ENCODE assay signal across 18 mouse cellular contexts in the genomic region with DNA sequence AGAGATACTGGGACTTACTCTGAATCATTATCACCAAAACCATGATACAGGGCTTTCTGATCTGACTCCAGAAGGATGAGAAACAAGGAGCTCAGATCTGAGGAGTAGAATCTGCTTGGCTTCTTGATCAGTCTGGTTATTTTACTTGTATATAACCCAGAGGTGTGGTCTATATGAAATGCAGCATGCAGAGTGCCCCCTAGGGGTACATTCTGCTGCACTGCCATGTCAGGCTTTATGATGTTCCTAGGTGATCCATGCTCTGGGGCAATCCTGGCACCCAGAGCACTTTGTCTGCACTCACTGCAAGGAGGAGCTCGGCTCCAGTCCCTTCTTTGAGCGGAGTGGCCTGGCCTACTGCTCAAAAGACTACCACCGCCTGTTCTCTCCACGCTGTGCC. TPM values are rescaled to one million over a fixed set of nuclear protein-coding genes. Genes with fewer than 3 reads are reported as not detected.
DNase-seq lines count a peak whose midpoint lies in the region; ATAC-seq and TF ChIP-seq lines count a peak whose summit lies in the region.
"Had no signal": no experiment of that assay in that cellular context is flagged by ENCODE, and none has a peak within 500 bp of the region (broad histone marks: within the 10 kb centered on the region; RNA-seq: fewer than 3 reads in every experiment).

No protein-coding gene starts in this region.

- no peak overlapping the region for H3K27ac ChIP-seq in kidney, postnatal 0 days
- no peak overlapping the region for H3K27ac ChIP-seq in kidney, adult 2 months (ENCODE audit: insufficient read depth, low read depth, low read length)
- no peak overlapping the region for H3K27ac ChIP-seq in MEL (ENCODE audit: control insufficient read depth, low read depth, low read length)
- H3K27ac ChIP-seq in hindbrain, embryonic 11.5 days (ENCODE audit: low read depth, low read length): no peak overlapping the region
- H3K27ac ChIP-seq: forebrain, embryonic 10.5 days; midbrain, embryonic 10.5 days had no signal

- no peak overlapping the region for H3K4me2 ChIP-seq in kidney, postnatal 0 days (ENCODE audit: low read length)
- H3K4me2 ChIP-seq in hindbrain, embryonic 11.5 days (replicated peaks; ENCODE audit: low read depth, low read length): no peak overlapping the region

- 77% methylated on average over 4 of the region's 4 CpGs for WGBS in kidney, postnatal 0 days
- 84% methylated on average over 4 of the region's 4 CpGs for WGBS in kidney, adult 2 months
- 70% methylated on average over 4 of the region's 4 CpGs for WGBS in hindbrain, embryonic 11.5 days

- TF ChIP-seq CTCF in kidney, postnatal 0 days (IDR thresholded peaks at IDR 0.05; ENCODE audit: low read depth): peak; percentile 19; the same call in 1 of the 2 replicates
- no peak for TF ChIP-seq CTCF in kidney, adult 2 months (conservative IDR thresholded peaks at IDR 0.05; ENCODE audit: insufficient read depth, insufficient read length, low read depth, low read length)
- peak; percentile 37 to 58 (median 49); a peak in 5 of 6 replicates for TF ChIP-seq CTCF in MEL (IDR thresholded peaks at IDR 0.05 in 2 of 3, conservative IDR thresholded peaks at IDR 0.05 in 1 of 3; ENCODE audit: control insufficient read depth in 1 of 3, insufficient read depth in 1 of 3, low read depth in 2 of 3, low read length in 3 of 3, poor library complexity in 1 of 3, severe bottlenecking in 1 of 3)

- H3K4me3 ChIP-seq in kidney, postnatal 0 days (replicated peaks; ENCODE audit: low read depth, low read length): no peak overlapping the region
- no peak overlapping the region for H3K4me3 ChIP-seq in kidney, adult 2 months (ENCODE audit: insufficient read depth, low read depth, low read length)
- no peak overlapping the region for H3K4me3 ChIP-seq in MEL (ENCODE audit: control insufficient read depth in 1 of 2, insufficient read depth in 1 of 2, low read depth in 2 of 2, low read length in 2 of 2)
- no peak overlapping the region for H3K4me3 ChIP-seq in hindbrain, embryonic 11.5 days (ENCODE audit: low read depth, low read length)
- H3K4me3 ChIP-seq: forebrain, embryonic 10.5 days; midbrain, embryonic 10.5 days had no signal

- no peak for DNase-seq in kidney, postnatal 0 days (ENCODE audit: low spot score)
- DNase-seq in kidney, adult 2 months: no peak
- DNase-seq in 3T3-L1 (ENCODE audit: low read depth, low spot score) (peak; percentile 47), MEL (ENCODE audit: low read depth, low spot score) (peak; percentile 42)
- DNase-seq in naive thymus-derived CD4-positive, alpha-beta T cell, adult 2 months (ENCODE audit: low read depth): peak; percentile 36
- no peak for DNase-seq in hindbrain, embryonic 11.5 days (ENCODE audit: low spot score)
- no peak for DNase-seq in spleen, adult 12 weeks (ENCODE audit: low spot score)
- DNase-seq in heart, adult 18-20 months: no peak
- DNase-seq: adrenal gland, adult 8-10 months; gastrocnemius, postnatal 25 days; right cerebral cortex, postnatal 25 days had no signal

- TF ChIP-seq POLR2A in kidney, adult 2 months (IDR thresholded peaks at IDR 0.05; ENCODE audit: low read depth, low read length): no peak
- TF ChIP-seq POLR2A in MEL (IDR thresholded peaks at IDR 0.05; ENCODE audit: control insufficient read depth in 1 of 2, insufficient read depth in 1 of 2, low read depth in 1 of 2, low read length in 2 of 2, poor library complexity in 1 of 2): no peak

- H3K9ac ChIP-seq in kidney, postnatal 0 days (ENCODE audit: low read depth, low read length): no peak overlapping the region
- H3K9ac ChIP-seq in MEL (ENCODE audit: control insufficient read depth, low read depth, low read length, poor library complexity, severe bottlenecking): no peak overlapping the region
- no peak overlapping the region for H3K9ac ChIP-seq in hindbrain, embryonic 11.5 days (ENCODE audit: low read depth, low read length)

- ATAC-seq in kidney, postnatal 0 days (replicated peaks; ENCODE audit: low FRiP score, low read depth): no peak
- no peak for ATAC-seq in hindbrain, embryonic 11.5 days (ENCODE audit: low FRiP score)

- H3K9me3 ChIP-seq in kidney, postnatal 0 days (replicated peaks; ENCODE audit: low read length): no peaks in the 10 kb centered on the region
- no peaks in the 10 kb centered on the region for H3K9me3 ChIP-seq in MEL (replicated peaks; ENCODE audit: insufficient read depth, low read length)
- no peaks in the 10 kb centered on the region for H3K9me3 ChIP-seq in hindbrain, embryonic 11.5 days (ENCODE audit: control insufficient read depth, low read length)
- H3K9me3 ChIP-seq: forebrain, embryonic 10.5 days; midbrain, embryonic 10.5 days had no signal

- TF ChIP-seq RAD21 in MEL (IDR thresholded peaks at IDR 0.05; ENCODE audit: low read depth, low read length): peak; percentile 14; the same call in 1 of the 2 replicates

- no peak for TF ChIP-seq EP300 in MEL (IDR thresholded peaks at IDR 0.05; ENCODE audit: low read depth in 1 of 2, low read length in 2 of 2)

- H3K36me3 ChIP-seq in kidney, postnatal 0 days (ENCODE audit: insufficient read depth, low read length): no peaks in the 10 kb centered on the region
- no peaks in the 10 kb centered on the region for H3K36me3 ChIP-seq in kidney, adult 2 months (ENCODE audit: control insufficient read depth, insufficient read depth, low read length)
- peaks cover 0 to 8% of the 10 kb centered on the region in 2 experiments; a peak in 2 of 4 replicates for H3K36me3 ChIP-seq in MEL (ENCODE audit: control insufficient read depth in 1 of 2, insufficient read depth in 2 of 2, low read length in 2 of 2)
- no peaks in the 10 kb centered on the region for H3K36me3 ChIP-seq in hindbrain, embryonic 11.5 days (ENCODE audit: control insufficient read depth, insufficient read depth, low read length)
- H3K36me3 ChIP-seq: forebrain, embryonic 10.5 days; midbrain, embryonic 10.5 days had no signal

- no peaks in the 10 kb centered on the region for H3K27me3 ChIP-seq in kidney, postnatal 0 days (ENCODE audit: insufficient read depth, low read length)
- H3K27me3 ChIP-seq in kidney, adult 2 months (replicated peaks; ENCODE audit: control insufficient read depth, insufficient read depth, low read length): no peaks in the 10 kb centered on the region
- no peaks in the 10 kb centered on the region for H3K27me3 ChIP-seq in MEL (ENCODE audit: control insufficient read depth in 1 of 2, insufficient read depth in 2 of 2, low read length in 2 of 2)
- no peaks in the 10 kb centered on the region for H3K27me3 ChIP-seq in hindbrain, embryonic 11.5 days (ENCODE audit: control insufficient read depth, insufficient read depth, low read length)

- no peaks in the 10 kb centered on the region for H3K4me1 ChIP-seq in kidney, postnatal 0 days (replicated peaks; ENCODE audit: insufficient read depth, low read length)
- no peaks in the 10 kb centered on the region for H3K4me1 ChIP-seq in kidney, adult 2 months (ENCODE audit: control insufficient read depth, insufficient read depth, low read length)
- peaks cover 2 to 11% of the 10 kb centered on the region in 2 experiments; a peak in 3 of 4 replicates for H3K4me1 ChIP-seq in MEL (ENCODE audit: control insufficient read depth in 1 of 2, insufficient read depth in 2 of 2, low read length in 2 of 2)
- H3K4me1 ChIP-seq in hindbrain, embryonic 11.5 days (replicated peaks; ENCODE audit: control insufficient read depth, insufficient read depth, low read length): no peaks in the 10 kb centered on the region
- H3K4me1 ChIP-seq: forebrain, embryonic 10.5 days; midbrain, embryonic 10.5 days had no signal

- H3K79me2 ChIP-seq in MEL (ENCODE audit: control insufficient read depth, insufficient read depth, low read length, poor library complexity): no peaks in the 10 kb centered on the region

RNA-seq across cellular contexts. Expression of a gene that starts 21.9 kb away (rescaled TPM):
- polyA plus RNA-seq in kidney, postnatal 0 days (2015; fragmentation: Nextera tagmentation; extraction: Ambion mirVana): not detected in 2 replicates
- not detected in 2 replicates for polyA plus RNA-seq in kidney, adult 2 months (2012; rRNA removed)
- not detected in 2 replicates for total RNA-seq in MEL (2012; rRNA removed)
- polyA plus RNA-seq in MEL (2012; ENCODE audit: insufficient read depth in 1 of 2, insufficient read length in 2 of 2, low read depth in 1 of 2, low replicate concordance in 2 of 2, missing spikeins in 1 of 2): under 1 TPM in 1 of 2 experiments, not detected in 1; 0.13 TPM
- not detected in 2 replicates for polyA plus RNA-seq in hindbrain, embryonic 11.5 days (2014; fragmentation: Nextera tagmentation; extraction: Ambion mirVana)
- total RNA-seq in heart, adult 18-20 months (2021): not detected
- total RNA-seq: adrenal gland, adult 8-10 months; gastrocnemius, postnatal 25 days; layer of hippocampus, postnatal 25 days had no signal
- polyA plus RNA-seq: forebrain, embryonic 10.5 days; heart, postnatal 0 days; intestine, embryonic 14.5 days; limb, embryonic 14.5 days; midbrain, embryonic 10.5 days; neural tube, embryonic 14.5 days had no signal

RNA-seq across cellular contexts. Expression of a gene that starts 28.6 kb away (rescaled TPM):
- 2.2 TPM in 2 replicates for polyA plus RNA-seq in kidney, postnatal 0 days (2015; fragmentation: Nextera tagmentation; extraction: Ambion mirVana)
- polyA plus RNA-seq in kidney, adult 2 months (2012; rRNA removed): 1.8 and 3.2 TPM in 2 replicates
- 9.9 and 12.9 TPM in 2 replicates for total RNA-seq in MEL (2012; rRNA removed)
- 10 to 100 TPM in 1 of 2 experiments, not detected in 1; 12.3 TPM for polyA plus RNA-seq in MEL (2012; ENCODE audit: insufficient read depth in 1 of 2, insufficient read length in 2 of 2, low read depth in 1 of 2, low replicate concordance in 2 of 2, missing spikeins in 1 of 2)
- 1.4 TPM in 2 replicates for polyA plus RNA-seq in hindbrain, embryonic 11.5 days (2014; fragmentation: Nextera tagmentation; extraction: Ambion mirVana)
- 1 to 10 TPM in 1 of 2 experiments, under 1 TPM in 1; 0.87 to 2.2 TPM for total RNA-seq in heart, adult 18-20 months (2021)

RNA-seq across cellular contexts. Expression of a gene that starts 28.6 kb away (rescaled TPM):
- 15.3 TPM in 2 replicates for polyA plus RNA-seq in kidney, postnatal 0 days (2015; fragmentation: Nextera tagmentation; extraction: Ambion mirVana)
- polyA plus RNA-seq in kidney, adult 2 months (2012; rRNA removed): 15.7 and 17.7 TPM in 2 replicates
- 31.6 and 32.3 TPM in 2 replicates for total RNA-seq in MEL (2012; rRNA removed)
- 100 to 1,000 TPM in 1 of 2 experiments, 10 to 100 TPM in 1; 51.7 to 148 TPM for polyA plus RNA-seq in MEL (2012; ENCODE audit: insufficient read depth in 1 of 2, insufficient read length in 2 of 2, low read depth in 1 of 2, low replicate concordance in 2 of 2, missing spikeins in 1 of 2)
- polyA plus RNA-seq in hindbrain, embryonic 11.5 days (2014; fragmentation: Nextera tagmentation; extraction: Ambion mirVana): 12.2 and 15.8 TPM in 2 replicates
- total RNA-seq in heart, adult 18-20 months (2021): 10 to 100 TPM; 75.2 to 77.0 TPM

RNA-seq across cellular contexts. Expression of a gene that starts 32.5 kb away (rescaled TPM):
- polyA plus RNA-seq in kidney, postnatal 0 days (2015; fragmentation: Nextera tagmentation; extraction: Ambion mirVana): not detected in 2 replicates
- polyA plus RNA-seq in kidney, adult 2 months (2012; rRNA removed): not detected in 2 replicates
- not detected in 2 replicates for total RNA-seq in MEL (2012; rRNA removed)
- under 1 TPM in 1 of 2 experiments, not detected in 1; 0.04 TPM for polyA plus RNA-seq in MEL (2012; ENCODE audit: insufficient read depth in 1 of 2, insufficient read length in 2 of 2, low read depth in 1 of 2, low replicate concordance in 2 of 2, missing spikeins in 1 of 2)
- not detected in 2 replicates for polyA plus RNA-seq in hindbrain, embryonic 11.5 days (2014; fragmentation: Nextera tagmentation; extraction: Ambion mirVana)
- total RNA-seq in heart, adult 18-20 months (2021): not detected
- total RNA-seq: adrenal gland, adult 8-10 months; gastrocnemius, postnatal 25 days; layer of hippocampus, postnatal 25 days had no signal
- polyA plus RNA-seq: forebrain, embryonic 10.5 days; heart, postnatal 0 days; intestine, embryonic 14.5 days; limb, embryonic 14.5 days; midbrain, embryonic 10.5 days; neural tube, embryonic 14.5 days had no signal

RNA-seq across cellular contexts. Expression of a gene that starts 59.1 kb away (rescaled TPM):
- polyA plus RNA-seq in kidney, postnatal 0 days (2015; fragmentation: Nextera tagmentation; extraction: Ambion mirVana): not detected in 2 replicates
- polyA plus RNA-seq in kidney, adult 2 months (2012; rRNA removed): not detected in 2 replicates
- not detected in 2 replicates for total RNA-seq in MEL (2012; rRNA removed)
- polyA plus RNA-seq in MEL (2012; ENCODE audit: insufficient read depth in 1 of 2, insufficient read length in 2 of 2, low read depth in 1 of 2, low replicate concordance in 2 of 2, missing spikeins in 1 of 2): not detected
- not detected in 2 replicates for polyA plus RNA-seq in hindbrain, embryonic 11.5 days (2014; fragmentation: Nextera tagmentation; extraction: Ambion mirVana)
- not detected for total RNA-seq in heart, adult 18-20 months (2021)
- total RNA-seq: adrenal gland, adult 8-10 months; gastrocnemius, postnatal 25 days; layer of hippocampus, postnatal 25 days had no signal
- polyA plus RNA-seq: forebrain, embryonic 10.5 days; heart, postnatal 0 days; intestine, embryonic 14.5 days; limb, embryonic 14.5 days; midbrain, embryonic 10.5 days; neural tube, embryonic 14.5 days had no signal

Comparison
In these comparisons a context has a peak if more than half of its experiments do, and no peak if none do; other contexts are left out.
1. DNase-seq: peak in 3T3-L1 (single experiment), MEL (single experiment) and naive thymus-derived CD4-positive, alpha-beta T cell, adult 2 months (single experiment); none in kidney, postnatal 0 days (single experiment), kidney, adult 2 months (single experiment), hindbrain, embryonic 11.5 days (single experiment), spleen, adult 12 weeks (single experiment) and heart, adult 18-20 months (0 of 2).